Mouse (Mus musculus): ENCODE results near the gene Xrcc6. TPM values are rescaled to one million over a fixed set of nuclear protein-coding genes. Genes with fewer than 3 reads are reported as not detected.
"Not testable (repeated sequence)": the region's sequence is repeated elsewhere in the genome, so short reads cannot be mapped to it uniquely, and the experiment has no call there.

The Xrcc6 gene
- polyA plus RNA-seq, 1 experiment from 2014 or later, result 15.0 TPM

- 0 out of 2 replicates have a peak, but pooled peaks cover 4% of the 10 kb centered on the region for H3K36me3 ChIP-seq (ENCODE audit: inconsistent target)
- H3K4me3 ChIP-seq (ENCODE audit: inconsistent target), result no peak overlapping the region
- WGBS (ENCODE audit: missing documents), result 75% methylated on average over 7 of the region's 8 CpGs
- no peak overlapping the region for H3K27ac ChIP-seq
- no peaks in the 10 kb centered on the region for H3K79me2 ChIP-seq (ENCODE audit: inconsistent target)
These were observed 31.2 kb upstream of the Xrcc6 start for GRCm38 (mm10) chr15:81956457-81956856.

- no peaks in the 10 kb centered on the region for H3K79me2 ChIP-seq (ENCODE audit: inconsistent target)
- H3K36me3 ChIP-seq (ENCODE audit: inconsistent target), result 0 out of 2 replicates have a peak, but pooled peaks cover 4% of the 10 kb centered on the region
- 92% methylated on average over 11 of the region's 11 CpGs for WGBS (ENCODE audit: missing documents)
- H3K4me3 ChIP-seq (ENCODE audit: inconsistent target), result no peak overlapping the region
- H3K27ac ChIP-seq, result no peak overlapping the region
These were observed 30.0 kb upstream of the Xrcc6 start for GRCm38 (mm10) chr15:81957598-81957997.

- no peak overlapping the region for H3K27ac ChIP-seq
- 64% methylated on average over 3 of the region's 3 CpGs for WGBS (ENCODE audit: missing documents)
- no peaks in the 10 kb centered on the region for H3K79me2 ChIP-seq (ENCODE audit: inconsistent target)
- 0 out of 2 replicates have a peak, but pooled peaks cover 4% of the 10 kb centered on the region for H3K36me3 ChIP-seq (ENCODE audit: inconsistent target)
- no peak overlapping the region for H3K4me3 ChIP-seq (ENCODE audit: inconsistent target)
These were observed 28.7 kb upstream of the Xrcc6 start for GRCm38 (mm10) chr15:81958906-81959305.

GRCm38 (mm10) chr15:81960171-81961077 lies 27.2 kb upstream of the Xrcc6 start, which contains the start of gene Pmm1:
Gene Pmm1, minus strand, starts transcription at chr15:81960930.
- no peak within 1 kb of the TSS for H3K27ac ChIP-seq
- peak within 1 kb of the TSS; percentile 40 for H3K4me3 ChIP-seq (ENCODE audit: inconsistent target)
- H3K36me3 ChIP-seq (ENCODE audit: inconsistent target), result no peaks in the 10 kb centered on the region
- H3K79me2 ChIP-seq (ENCODE audit: inconsistent target), result no peaks in the 10 kb centered on the region
- WGBS (ENCODE audit: missing documents), result under 1% methylated on average over 75 of the region's 77 CpGs

GRCm38 (mm10) chr15:81961078-81961451 lies 26.6 kb upstream of the Xrcc6 start:
- 2% methylated on average over 8 of the region's 8 CpGs for WGBS (ENCODE audit: missing documents)
- no peaks in the 10 kb centered on the region for H3K79me2 ChIP-seq (ENCODE audit: inconsistent target)
- H3K36me3 ChIP-seq (ENCODE audit: inconsistent target), result no peaks in the 10 kb centered on the region
- no peak overlapping the region for H3K27ac ChIP-seq
- peak overlapping the region; percentile 32 for H3K4me3 ChIP-seq (ENCODE audit: inconsistent target)

- Histone ChIP-seq H3K27ac (no peak overlapping the region), H3K79me2 (ENCODE audit: inconsistent target) (no peaks in the 10 kb centered on the region), H3K36me3 (ENCODE audit: inconsistent target) (no peaks in the 10 kb centered on the region), H3K4me3 (ENCODE audit: inconsistent target) (no peak overlapping the region)
- 63% methylated on average over 1 of the region's 1 CpGs for WGBS (ENCODE audit: missing documents)
These were observed 23.4 kb upstream of the Xrcc6 start for GRCm38 (mm10) chr15:81964262-81964661.

GRCm38 (mm10) chr15:81964980-81965545 lies 22.6 kb upstream of the Xrcc6 start:
- H3K27ac ChIP-seq, result no peak overlapping the region
- no peak overlapping the region for H3K4me3 ChIP-seq (ENCODE audit: inconsistent target)
- no peaks in the 10 kb centered on the region for H3K36me3 ChIP-seq (ENCODE audit: inconsistent target)
- 84% methylated on average over 4 of the region's 4 CpGs for WGBS (ENCODE audit: missing documents)
- no peaks in the 10 kb centered on the region for H3K79me2 ChIP-seq (ENCODE audit: inconsistent target)

GRCm38 (mm10) chr15:81966062-81966829 lies 21.4 kb upstream of the Xrcc6 start:
- WGBS (ENCODE audit: missing documents), result 84% methylated on average over 12 of the region's 14 CpGs
- Histone ChIP-seq H3K27ac (no peak overlapping the region), H3K79me2 (ENCODE audit: inconsistent target) (no peaks in the 10 kb centered on the region), H3K36me3 (ENCODE audit: inconsistent target) (no peaks in the 10 kb centered on the region), H3K4me3 (ENCODE audit: inconsistent target) (no peak overlapping the region)

GRCm38 (mm10) chr15:81967821-81968220 lies 19.8 kb upstream of the Xrcc6 start:
- no peaks in the 10 kb centered on the region for H3K36me3 ChIP-seq (ENCODE audit: inconsistent target)
- 96% methylated on average over 5 of the region's 5 CpGs for WGBS (ENCODE audit: missing documents)
- H3K27ac ChIP-seq, result no peak overlapping the region
- no peaks in the 10 kb centered on the region for H3K79me2 ChIP-seq (ENCODE audit: inconsistent target)
- H3K4me3 ChIP-seq (ENCODE audit: inconsistent target), result no peak overlapping the region

- H3K4me3 ChIP-seq (ENCODE audit: inconsistent target), result no peak overlapping the region
- WGBS (ENCODE audit: missing documents), result 0% methylated on average over 1 of the region's 2 CpGs
- H3K79me2 ChIP-seq (ENCODE audit: inconsistent target), result no peaks in the 10 kb centered on the region
- no peak overlapping the region for H3K27ac ChIP-seq
- no peaks in the 10 kb centered on the region for H3K36me3 ChIP-seq (ENCODE audit: inconsistent target)
These were observed 19.2 kb upstream of the Xrcc6 start for GRCm38 (mm10) chr15:81968447-81968846.

- Histone ChIP-seq H3K27ac (no peak overlapping the region), H3K36me3 (ENCODE audit: inconsistent target) (no peaks in the 10 kb centered on the region), H3K79me2 (ENCODE audit: inconsistent target) (no peaks in the 10 kb centered on the region), H3K4me3 (ENCODE audit: inconsistent target) (no peak overlapping the region)
- 89% methylated on average over 7 of the region's 7 CpGs for WGBS (ENCODE audit: missing documents)
These were observed 18.5 kb upstream of the Xrcc6 start for GRCm38 (mm10) chr15:81969173-81969572.

- not testable (repeated sequence) for H3K27ac ChIP-seq; H3K36me3 ChIP-seq (ENCODE audit: inconsistent target); H3K4me3 ChIP-seq (ENCODE audit: inconsistent target); H3K79me2 ChIP-seq (ENCODE audit: inconsistent target)
- 93% methylated on average over 6 of the region's 6 CpGs for whole genome bisulfite sequencing (ENCODE audit: missing documents)
These were observed 18.0 kb upstream of the Xrcc6 start for GRCm38 (mm10) chr15:81969635-81970034.

- H3K27ac ChIP-seq; H3K4me3 ChIP-seq (ENCODE audit: inconsistent target); H3K36me3 ChIP-seq (ENCODE audit: inconsistent target); H3K79me2 ChIP-seq (ENCODE audit: inconsistent target): not testable (repeated sequence)
- WGBS (ENCODE audit: missing documents), result 95% methylated on average over 4 of the region's 4 CpGs
These were observed 17.1 kb upstream of the Xrcc6 start for GRCm38 (mm10) chr15:81970498-81970897.

GRCm38 (mm10) chr15:81975156-81975555 lies 12.5 kb upstream of the Xrcc6 start:
- 95% methylated on average over 8 of the region's 8 CpGs for WGBS (ENCODE audit: missing documents)
- H3K4me3 ChIP-seq (ENCODE audit: inconsistent target); H3K79me2 ChIP-seq (ENCODE audit: inconsistent target); H3K27ac ChIP-seq; H3K36me3 ChIP-seq (ENCODE audit: inconsistent target): not testable (repeated sequence)

GRCm38 (mm10) chr15:81980321-81980720 lies 7.3 kb upstream of the Xrcc6 start, which contains the start of gene 1700029P11Rik:
Gene 1700029P11Rik, plus strand, starts transcription at chr15:81980540.
- H3K36me3 ChIP-seq (ENCODE audit: inconsistent target), result no peaks in the 10 kb centered on the region
- no peak within 1 kb of the TSS for H3K27ac ChIP-seq
- no peaks in the 10 kb centered on the region for H3K79me2 ChIP-seq (ENCODE audit: inconsistent target)
- H3K4me3 ChIP-seq (ENCODE audit: inconsistent target), result no peak within 1 kb of the TSS
- WGBS (ENCODE audit: missing documents), result 91% methylated on average over 13 of the region's 23 CpGs

Data from macrophage (primary cell).